Mouse (Mus musculus) cerebellum, postnatal 25 days (tissue): ENCODE measurements around the gene Slc9c1.
A peak's percentile ranks its signal among the peaks of the same experiment; 100 is the strongest.

Experiments used
- DNase-seq, 2 experiments: peaks; one replicate each; pipeline ENCODE4 v3.0.0; 2021; ENCODE audit warnings: mixed read lengths in 2 of 2

The Slc9c1 gene

DNA sequence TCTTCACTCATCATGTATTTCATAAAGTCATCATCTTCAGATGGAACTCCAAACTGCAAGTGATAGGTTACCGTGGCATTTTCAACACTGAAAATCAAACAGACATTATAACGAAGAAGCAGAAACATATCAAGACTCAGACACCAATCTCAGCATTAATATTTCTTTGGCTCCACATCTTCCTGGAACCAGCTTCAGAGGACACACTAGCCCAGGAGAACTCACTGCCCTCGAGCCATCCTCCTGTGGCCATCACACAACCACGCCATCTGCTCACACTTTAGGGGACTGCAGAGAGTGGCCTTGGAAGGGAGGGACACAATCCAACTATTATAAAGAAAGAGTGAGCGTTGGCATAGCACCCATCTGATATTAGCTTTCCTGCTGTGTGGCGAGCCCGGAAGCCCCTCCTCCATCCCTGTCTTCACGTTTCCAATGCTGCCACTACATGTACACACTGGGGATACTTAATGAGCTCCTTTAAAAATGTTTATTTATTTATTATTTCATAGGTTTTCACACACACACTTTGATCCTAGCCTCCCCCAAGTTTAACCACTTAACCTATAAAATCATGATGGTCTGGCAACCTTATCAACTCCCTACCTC is 94.5 kb downstream of the Slc9c1 start:
- peak; percentile 27 to 45 for DNase-seq

DNA sequence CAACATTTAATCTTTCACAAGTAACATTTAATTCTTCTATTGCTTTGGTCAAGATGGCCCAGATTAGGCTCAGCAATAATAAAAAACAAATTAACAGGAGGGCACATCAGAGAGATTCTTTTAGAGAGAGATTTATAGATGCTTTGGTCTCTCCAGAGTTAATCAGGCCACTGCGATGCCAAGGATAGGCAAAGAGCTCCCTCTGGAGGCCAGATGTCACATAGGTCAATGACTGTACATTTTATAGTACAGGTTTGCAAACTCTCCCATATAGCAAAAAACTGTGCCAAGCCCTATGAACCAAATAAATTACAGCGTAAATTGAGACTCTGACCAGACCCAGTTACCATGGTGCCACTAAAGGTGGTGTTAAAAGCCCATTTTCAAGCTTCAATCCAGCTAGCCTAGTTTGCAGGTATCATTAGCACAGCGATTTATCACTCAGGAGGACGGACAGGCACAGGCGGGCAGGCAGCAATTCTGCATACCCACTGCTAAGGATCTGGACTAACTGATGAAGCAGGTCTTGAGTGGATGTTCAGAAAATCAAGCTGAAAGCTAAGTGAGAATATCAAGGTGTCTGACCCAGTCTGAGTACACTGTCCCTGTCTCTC is 95.3 kb downstream of the Slc9c1 start:
- peak; percentile 68 to 84 for DNase-seq

DNA sequence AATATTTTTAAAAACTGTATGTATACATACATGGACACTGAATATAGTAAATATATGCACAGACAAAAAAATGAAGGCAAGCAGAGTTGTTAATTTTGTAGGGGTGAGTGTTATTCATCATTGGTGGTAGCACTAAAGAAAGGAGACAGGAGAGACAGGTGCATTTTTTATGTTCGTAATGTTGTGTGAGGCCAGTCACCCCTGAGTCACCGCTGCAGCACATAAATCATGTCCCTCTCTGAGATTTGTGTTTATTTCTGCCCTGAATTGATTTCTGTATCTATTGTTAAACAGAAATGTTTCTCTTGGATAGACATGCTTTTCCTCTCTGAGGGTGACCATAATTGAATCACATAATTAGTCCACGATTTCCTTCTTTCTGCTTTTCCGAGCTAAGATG is 97.3 kb downstream of the Slc9c1 start:
- DNase-seq, result no peak

DNA sequence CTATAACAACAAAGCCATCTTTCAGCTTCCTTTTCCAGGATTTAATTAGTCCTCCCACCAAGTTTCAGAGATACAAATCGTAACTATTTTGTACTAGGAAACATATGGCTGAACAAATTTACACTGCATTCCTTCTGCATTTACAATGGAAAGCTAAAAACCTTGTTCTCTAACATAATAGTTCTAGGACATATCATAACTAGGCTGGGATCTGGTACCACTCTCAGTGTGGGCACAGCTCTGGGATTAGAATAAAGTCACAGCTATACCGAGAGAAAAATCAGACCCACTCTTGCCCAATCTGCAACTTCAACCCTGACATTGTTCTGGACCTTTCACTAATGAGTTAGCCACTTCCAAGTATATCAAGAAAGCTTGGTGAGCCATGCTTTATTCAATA is 100.7 kb downstream of the Slc9c1 start:
- no peak for DNase-seq

DNA sequence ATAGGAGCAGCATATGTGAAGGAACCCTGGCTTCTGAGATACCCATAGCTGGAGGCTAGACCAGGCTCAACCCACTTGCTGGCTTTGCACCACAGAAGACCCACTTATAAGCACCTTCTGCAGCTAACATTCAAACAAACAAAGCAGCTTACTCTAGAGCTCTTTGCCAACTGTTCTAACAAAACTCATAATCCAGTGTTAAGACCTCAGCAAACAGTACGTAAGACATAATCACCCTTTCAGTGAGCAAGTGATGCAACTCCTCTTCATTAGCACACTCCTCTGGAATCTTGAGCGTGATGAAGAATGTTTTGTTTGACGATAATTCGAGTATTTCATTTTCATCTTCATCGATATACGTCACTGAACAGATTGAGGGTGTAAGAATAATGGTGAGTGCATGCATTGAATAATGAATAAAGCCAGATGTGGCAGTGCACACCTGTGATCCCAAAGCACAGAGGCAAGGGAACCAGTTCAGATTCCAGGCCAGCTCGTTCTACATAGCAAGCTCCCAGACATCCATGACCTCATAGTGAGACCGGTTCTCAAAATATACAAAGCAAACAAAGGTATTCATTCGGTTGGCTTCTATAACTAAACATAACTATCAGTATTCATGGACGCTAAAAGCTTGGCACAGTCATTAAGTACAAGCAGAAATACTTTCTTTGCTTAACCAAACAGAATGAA is 105.1 kb downstream of the Slc9c1 start:
- DNase-seq, result no peak

DNA sequence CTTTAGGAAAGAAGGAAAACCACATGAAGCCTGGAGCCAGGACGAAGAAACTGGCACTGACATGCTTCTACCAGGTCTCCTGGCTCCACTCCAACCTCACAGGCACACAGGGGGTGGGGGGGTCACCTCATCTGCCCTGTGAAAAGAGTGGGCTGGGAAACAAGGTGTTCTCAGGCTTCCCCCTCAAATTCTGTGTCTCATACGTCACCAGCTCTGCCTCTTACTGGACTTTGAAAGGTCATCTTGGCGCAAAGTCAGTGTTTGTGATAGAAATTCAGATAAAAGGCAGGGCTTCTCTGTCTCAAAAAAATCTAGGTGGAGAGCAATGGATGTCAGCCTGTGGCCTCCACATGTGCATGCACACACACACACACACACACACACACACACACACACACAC is 106.2 kb downstream of the Slc9c1 start:
- DNase-seq, result no peak

DNA sequence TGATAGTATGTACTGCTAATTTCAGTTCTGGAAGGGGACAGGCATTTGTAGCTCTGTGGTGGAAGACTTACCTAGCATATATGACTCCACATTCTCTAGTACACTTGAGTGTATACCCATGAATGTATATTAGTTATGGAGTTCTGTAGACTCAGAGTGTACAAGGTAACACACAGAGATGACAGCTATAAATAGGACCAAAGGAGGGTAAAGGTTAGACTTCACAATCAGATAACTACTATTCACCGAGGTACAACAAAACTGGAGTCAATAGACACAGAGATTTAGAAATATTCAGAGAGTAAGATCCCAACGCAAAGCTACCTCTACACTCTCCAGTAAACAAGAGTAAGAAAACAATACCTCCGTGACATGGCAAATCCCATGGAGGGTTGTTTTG is 108.8 kb downstream of the Slc9c1 start:
- no peak for DNase-seq

DNA sequence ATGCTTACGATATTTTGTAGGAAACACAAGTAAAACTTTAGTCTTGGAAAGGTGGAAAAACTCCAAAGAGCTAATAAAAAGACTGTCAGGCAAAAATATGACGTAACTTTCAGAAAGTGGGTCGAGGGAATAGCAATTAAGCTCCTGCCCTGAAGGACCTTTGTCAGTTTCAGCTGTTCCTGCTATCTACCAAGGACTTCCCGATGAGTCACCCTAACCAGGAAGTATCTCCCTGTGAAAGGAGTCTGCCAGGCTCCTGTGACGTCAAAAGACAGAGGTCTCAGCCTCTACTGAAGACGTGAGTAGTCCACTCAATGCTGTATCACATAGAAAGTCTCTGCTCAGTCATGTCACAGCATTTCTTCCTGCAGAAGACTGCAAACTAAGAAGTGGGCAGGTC is 109.3 kb downstream of the Slc9c1 start:
- DNase-seq, result peak in 1 of 2 experiments; percentile 41

DNA sequence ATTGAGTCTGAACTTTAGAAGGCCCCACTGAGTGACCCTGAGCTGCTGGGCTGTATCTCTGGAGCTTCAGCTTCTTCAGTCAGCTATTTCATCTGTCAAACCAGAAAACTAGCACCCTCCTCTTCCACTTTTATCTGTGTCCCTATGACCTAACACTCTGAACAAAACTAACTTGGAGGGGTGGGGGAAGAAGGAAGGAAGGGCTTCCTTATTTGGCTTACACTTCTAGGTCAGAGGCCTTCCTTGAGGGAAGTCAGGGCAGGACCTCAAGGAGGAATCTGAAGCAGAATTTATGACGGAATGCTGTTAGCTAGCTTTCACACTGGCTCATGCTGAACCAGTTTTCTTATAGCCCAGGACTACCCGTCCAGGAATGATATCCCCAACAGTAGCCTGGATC is 116.4 kb downstream of the Slc9c1 start:
- DNase-seq, result no peak

DNA sequence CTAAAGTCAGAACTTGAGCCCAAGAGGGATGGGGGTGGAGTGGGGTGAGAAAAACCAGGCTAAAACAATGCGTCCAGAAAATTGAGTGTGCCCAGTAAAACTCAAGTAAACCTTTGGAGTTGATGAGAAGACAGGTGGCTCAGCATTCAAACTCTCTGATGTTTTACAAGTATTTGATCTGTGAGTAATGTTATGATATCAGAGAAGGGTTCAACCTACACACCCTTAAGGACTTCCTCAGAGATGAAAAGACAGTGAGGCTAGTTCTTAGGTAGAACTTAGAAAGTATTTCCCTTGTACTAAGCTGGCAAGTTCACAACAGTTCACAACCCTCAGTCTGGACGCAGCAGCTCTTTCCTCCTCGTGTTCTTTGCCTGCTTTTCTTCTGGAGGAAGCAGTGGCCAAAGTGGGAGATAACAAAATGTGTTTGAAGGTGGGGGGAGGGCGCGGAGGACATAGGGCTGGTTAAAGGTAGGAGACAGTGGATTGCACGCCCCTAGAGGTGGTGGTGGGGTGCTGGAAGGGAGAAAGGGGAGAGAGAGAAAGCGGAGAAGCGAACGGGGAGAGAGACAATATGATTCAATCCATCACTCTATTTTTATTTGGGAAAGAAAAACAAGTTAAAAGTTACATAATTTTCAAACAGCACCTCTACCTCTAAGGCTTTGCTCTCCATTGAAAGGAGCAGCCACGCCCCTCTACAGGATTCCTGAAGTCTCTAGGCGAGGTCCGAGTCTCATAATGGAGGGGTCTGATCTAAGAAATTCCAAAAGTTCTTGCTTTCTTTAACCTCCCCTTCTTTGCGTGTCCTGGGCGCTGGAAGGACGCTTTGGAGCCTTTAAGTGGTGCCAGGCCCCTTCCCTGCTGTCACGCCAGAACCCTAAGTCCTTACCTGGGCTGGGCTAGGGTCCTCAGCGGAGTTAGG is 118.2 kb downstream of the Slc9c1 start:
- no peak for DNase-seq

DNA sequence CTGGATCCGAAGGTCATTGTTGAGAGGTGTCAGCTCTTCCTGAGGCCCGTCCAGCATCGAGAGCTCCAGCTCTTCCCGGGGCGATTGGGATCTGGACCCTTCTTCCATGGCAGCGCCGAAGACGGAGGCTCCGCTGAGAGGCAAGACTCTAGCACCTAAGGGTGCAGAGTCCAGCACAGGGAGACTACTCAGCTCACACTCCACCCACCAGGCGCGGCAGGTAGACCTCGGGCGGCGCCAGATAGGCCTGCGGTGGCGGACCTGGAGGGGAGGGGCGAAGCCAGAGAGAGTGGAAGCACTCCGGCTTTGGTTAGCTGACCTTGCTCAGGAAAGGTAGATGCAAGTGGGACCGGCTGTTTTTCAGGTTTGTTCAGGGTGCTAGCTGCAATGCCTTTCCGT is 118.8 kb downstream of the Slc9c1 start, which contains the start of gene BC016579:
BC016579 (minus strand) TSS at position 135 of the 399 bp plus-strand sequence.
- peak; percentile 26 to 42 for DNase-seq

DNA sequence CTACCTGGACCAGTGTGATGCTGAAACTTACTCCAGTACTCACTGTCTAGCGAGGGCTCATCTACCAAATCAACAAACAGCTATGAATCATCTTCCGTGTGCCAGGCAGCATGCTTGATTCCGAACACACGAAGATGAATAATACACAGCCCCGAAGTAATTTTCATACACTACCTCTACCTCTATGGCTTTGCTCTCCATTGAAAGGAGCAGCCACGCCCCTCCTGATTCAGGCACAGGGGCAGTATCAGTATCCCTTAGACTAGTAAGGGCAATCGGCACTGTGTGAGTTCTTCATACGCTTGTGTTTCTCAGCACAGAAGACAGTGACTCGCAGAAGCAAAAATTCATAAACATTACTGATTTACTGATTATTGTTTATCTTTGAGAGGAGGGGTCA is 119.4 kb downstream of the Slc9c1 start:
- DNase-seq, result no peak
